Mouse (Mus musculus): ENCODE measurements around the gene 9130008F23Rik. TPM values are rescaled to one million over a fixed set of nuclear protein-coding genes. Genes with fewer than 3 reads are reported as not detected.

9130008F23Rik gene
- total and polyA plus RNA-seq, 3 experiments = not detected

GRCm38 (mm10) chr17:40896863-40897262 lies 16.5 kb upstream of the 9130008F23Rik start:
- dilution Hi-C loops (cut with MboI; ENCODE audit: extremely low pct_ligation_motif_present, extremely low pct_unique_long_range_greater_than_20kb, low sequenced_read_pairs) = no loop called here
- in situ Hi-C loops (cut with MboI; ENCODE audit: low pct_ligation_motif_present, low pct_unique_long_range_greater_than_20kb, low sequenced_read_pairs) = no loop called here
- peak; percentile 15 for DNase-seq (ENCODE audit: extremely low read depth)

GRCm38 (mm10) chr17:40887849-40888536 lies 7.6 kb upstream of the 9130008F23Rik start:
- no peak for DNase-seq (ENCODE audit: extremely low read depth)
- Histone ChIP-seq H3K79me2 (replicated peaks; ENCODE audit: control insufficient read depth, extremely low read depth, insufficient read depth, poor library complexity, severe bottlenecking) (no peaks in the 10 kb centered on the region), H3K36me3 (replicated peaks in 1 of 2; ENCODE audit: control insufficient read depth in 1 of 2, insufficient read depth in 1 of 2, low read length in 1 of 2) (no peaks in the 10 kb centered on the region), H3K27ac (ENCODE audit: insufficient read depth, low read depth) (no peak overlapping the region), H3K9ac (ENCODE audit: insufficient read depth, low read depth) (no peak overlapping the region), H3K4me2 (ENCODE audit: insufficient read depth, low read depth, poor library complexity, severe bottlenecking) (no peak overlapping the region), H3K9me3 (replicated peaks; ENCODE audit: low read length) (peaks cover 7% of the 10 kb centered on the region), H3K4me1 (ENCODE audit: control insufficient read depth in 1 of 2, insufficient read depth in 2 of 2) (no peaks in the 10 kb centered on the region), H3K4me3 (replicated peaks in 1 of 3; ENCODE audit: low read depth in 2 of 3, low read length in 2 of 3, poor library complexity in 1 of 3) (no peak overlapping the region), H3K27me3 (replicated peaks) (no peaks in the 10 kb centered on the region)
- TF ChIP-seq RAD21 (IDR thresholded peaks at IDR 0.05; ENCODE audit: low read depth, low read length) = no peak
- TF ChIP-seq ZKSCAN1 (IDR thresholded peaks at IDR 0.05; ENCODE audit: borderline replicate concordance, low read depth, low read length) = no peak
- TF ChIP-seq POLR2AphosphoS2 (IDR thresholded peaks at IDR 0.05; ENCODE audit: low read depth, low read length) = no peak
- TF ChIP-seq IRF4 (IDR thresholded peaks at IDR 0.05; ENCODE audit: low read depth, low read length) = no peak
- no peak for TF ChIP-seq ETS1 (conservative IDR thresholded peaks at IDR 0.05; ENCODE audit: low read depth, low read length)
- no peak for TF ChIP-seq MYC (IDR thresholded peaks at IDR 0.05; ENCODE audit: low read depth, low read length)
- TF ChIP-seq ZNF384 (IDR thresholded peaks at IDR 0.05; ENCODE audit: low read depth, low read length) = no peak
- no peak for TF ChIP-seq HCFC1 (IDR thresholded peaks at IDR 0.05; ENCODE audit: low read depth, low read length)
- TF ChIP-seq SMC3 (IDR thresholded peaks at IDR 0.05; ENCODE audit: low read depth, low read length) = no peak
- TF ChIP-seq MEF2A (IDR thresholded peaks at IDR 0.05; ENCODE audit: borderline replicate concordance, low read depth, low read length) = no peak
- TF ChIP-seq MAFK (IDR thresholded peaks at IDR 0.05; ENCODE audit: insufficient replicate concordance, low read length) = no peak
- in situ Hi-C loops (cut with MboI; ENCODE audit: low pct_ligation_motif_present, low pct_unique_long_range_greater_than_20kb, low sequenced_read_pairs) (no loop called here), dilution Hi-C loops (cut with MboI; ENCODE audit: extremely low pct_ligation_motif_present, extremely low pct_unique_long_range_greater_than_20kb, low sequenced_read_pairs) (no loop called here)

More at GRCm38 (mm10) chr17:40896863-40897262, 16.5 kb upstream of the 9130008F23Rik start:
- H3K27ac ChIP-seq (ENCODE audit: insufficient read depth, low read depth) = no peak overlapping the region
- no peaks in the 10 kb centered on the region for H3K4me1 ChIP-seq (ENCODE audit: control insufficient read depth in 1 of 2, insufficient read depth in 2 of 2)
- no peaks in the 10 kb centered on the region for H3K36me3 ChIP-seq (replicated peaks in 1 of 2; ENCODE audit: control insufficient read depth in 1 of 2, insufficient read depth in 1 of 2, low read length in 1 of 2)
- H3K9ac ChIP-seq (ENCODE audit: insufficient read depth, low read depth) = no peak overlapping the region
- no peak for TF ChIP-seq MYC (IDR thresholded peaks at IDR 0.05; ENCODE audit: low read depth, low read length)
- TF ChIP-seq MAX (IDR thresholded peaks at IDR 0.05; ENCODE audit: low read length) = no peak
- no peak for TF ChIP-seq ELF1 (IDR thresholded peaks at IDR 0.05; ENCODE audit: low read depth, low read length)
- no peak for TF ChIP-seq POLR2A (IDR thresholded peaks at IDR 0.05; ENCODE audit: low read depth, low read length)
- no peak for TF ChIP-seq RCOR1 (conservative IDR thresholded peaks at IDR 0.05; ENCODE audit: low read depth, low read length)
- TF ChIP-seq NRF1 (IDR thresholded peaks at IDR 0.05; ENCODE audit: low read depth, low read length) = no peak
- no peak for TF ChIP-seq UBTF (IDR thresholded peaks at IDR 0.05; ENCODE audit: low read depth, low read length)
- no peak for TF ChIP-seq HCFC1 (IDR thresholded peaks at IDR 0.05; ENCODE audit: low read depth, low read length)
- no peak for TF ChIP-seq PAX5 (IDR thresholded peaks at IDR 0.05; ENCODE audit: low read length)
- no peak for TF ChIP-seq ZNF384 (IDR thresholded peaks at IDR 0.05; ENCODE audit: low read depth, low read length)
- no peak for TF ChIP-seq KAT2A (IDR thresholded peaks at IDR 0.05; ENCODE audit: insufficient replicate concordance, low read length)
- TF ChIP-seq E2F4 (IDR thresholded peaks at IDR 0.05; ENCODE audit: insufficient replicate concordance, low read depth, low read length) = no peak
- TF ChIP-seq POLR2AphosphoS2 (IDR thresholded peaks at IDR 0.05; ENCODE audit: low read depth, low read length) = no peak
- TF ChIP-seq CTCF (conservative IDR thresholded peaks at IDR 0.05 in 1 of 2, IDR thresholded peaks at IDR 0.05 in 1 of 2; ENCODE audit: low read depth in 2 of 2, low read length in 2 of 2) = peak in 1 of 2 experiments; percentile 61; a peak in 2 of 4 replicates
- no peak for TF ChIP-seq ZMIZ1 (IDR thresholded peaks at IDR 0.05; ENCODE audit: low read depth, low read length)
- peak; percentile 52 for TF ChIP-seq SMC3 (IDR thresholded peaks at IDR 0.05; ENCODE audit: low read depth, low read length)
- peak; percentile 61 for TF ChIP-seq RAD21 (IDR thresholded peaks at IDR 0.05; ENCODE audit: low read depth, low read length)
- TF ChIP-seq CHD2 (IDR thresholded peaks at IDR 0.05; ENCODE audit: low read length) = no peak
- TF ChIP-seq IRF4 (IDR thresholded peaks at IDR 0.05; ENCODE audit: low read depth, low read length) = no peak
- TF ChIP-seq USF2 (conservative IDR thresholded peaks at IDR 0.05; ENCODE audit: low read depth, low read length) = no peak
- TF ChIP-seq CHD1 (IDR thresholded peaks at IDR 0.05; ENCODE audit: low read depth, low read length) = no peak
- TF ChIP-seq BHLHE40 (IDR thresholded peaks at IDR 0.05; ENCODE audit: low read depth, low read length) = no peak
- no peak for TF ChIP-seq SIN3A (IDR thresholded peaks at IDR 0.05; ENCODE audit: low read length)
- H3K27me3 ChIP-seq (replicated peaks) = no peaks in the 10 kb centered on the region
- H3K9me3 ChIP-seq (replicated peaks; ENCODE audit: low read length) = peaks cover 2% of the 10 kb centered on the region
- H3K79me2 ChIP-seq (replicated peaks; ENCODE audit: control insufficient read depth, extremely low read depth, insufficient read depth, poor library complexity, severe bottlenecking) = no peaks in the 10 kb centered on the region
- H3K4me3 ChIP-seq (replicated peaks in 1 of 3; ENCODE audit: low read depth in 2 of 3, low read length in 2 of 3, poor library complexity in 1 of 3) = no peak overlapping the region
- H3K4me2 ChIP-seq (ENCODE audit: insufficient read depth, low read depth, poor library complexity, severe bottlenecking) = no peak overlapping the region
